Mouse (Mus musculus) hindbrain, embryonic 12.5 days (tissue): Measurements from ENCODE around the gene Sdk1. TPM values are rescaled to one million over a fixed set of nuclear protein-coding genes. Genes with fewer than 3 reads are reported as not detected.

Experiments
- ATAC-seq: fragments of 200-750 bp; cut with Nextera tagmentation; 2 replicates; pipeline ENCODE4 v1.8.0; 2017; ENCODE audit warnings: moderate TSS enrichment; ENCODE audit not compliant: low FRiP score
- H3K27ac ChIP-seq: fragments of 300-500 bp; sonication (generic); 2 replicates; pipeline ENCODE4 v1.5.1; 2016; ENCODE audit warnings: mild to moderate bottlenecking
- H3K27me3 ChIP-seq: fragments of 300-500 bp; sonication (generic); 2 replicates; pipeline ENCODE4 v1.6.1; 2016; ENCODE audit warnings: mild to moderate bottlenecking
- H3K36me3 ChIP-seq: fragments of 300-500 bp; sonication (generic); 2 replicates; pipeline ENCODE4 v1.6.1; 2016; ENCODE audit warnings: mild to moderate bottlenecking
- H3K4me1 ChIP-seq: fragments of 300-500 bp; sonication (generic); 2 replicates; pipeline ENCODE4 v1.6.1; 2016
- H3K4me2 ChIP-seq: fragments of 300-500 bp; sonication (generic); replicated peaks from 2 replicates; pipeline ENCODE4 v1.6.1; 2016; ENCODE audit warnings: mild to moderate bottlenecking
- H3K4me3 ChIP-seq: fragments of 300-500 bp; sonication (generic); 2 replicates; pipeline ENCODE4 v1.5.1; 2016; ENCODE audit warnings: mild to moderate bottlenecking
- H3K9ac ChIP-seq: fragments of 300-500 bp; sonication (generic); 2 replicates; pipeline ENCODE4 v1.6.1; 2016; ENCODE audit warnings: mild to moderate bottlenecking, moderate library complexity
- H3K9me3 ChIP-seq: fragments of 300-500 bp; sonication (generic); replicated peaks from 2 replicates; pipeline ENCODE4 v1.6.1; 2016; ENCODE audit warnings: mild to moderate bottlenecking
- WGBS: fragments of 180-500 bp; shearing (Covaris S2); methylation state at CpG from one replicate; pipeline ENCODE4 v1.1.7; 2016; 5-methylcytosine and 5-hydroxymethylcytosine counted together
- polyA plus RNA-seq: library from polyadenylated mRNA; unstranded; fragments of >200 nt; fragmentation: Nextera tagmentation; extraction: Ambion mirVana; gene quantifications from 2 replicates; pipeline ENCODE4 v1.2.1, GENCODE M21; 2016

Sdk1 gene
- polyA plus RNA-seq, 1 experiment from 2014 or later, result 3.5 TPM

DNA sequence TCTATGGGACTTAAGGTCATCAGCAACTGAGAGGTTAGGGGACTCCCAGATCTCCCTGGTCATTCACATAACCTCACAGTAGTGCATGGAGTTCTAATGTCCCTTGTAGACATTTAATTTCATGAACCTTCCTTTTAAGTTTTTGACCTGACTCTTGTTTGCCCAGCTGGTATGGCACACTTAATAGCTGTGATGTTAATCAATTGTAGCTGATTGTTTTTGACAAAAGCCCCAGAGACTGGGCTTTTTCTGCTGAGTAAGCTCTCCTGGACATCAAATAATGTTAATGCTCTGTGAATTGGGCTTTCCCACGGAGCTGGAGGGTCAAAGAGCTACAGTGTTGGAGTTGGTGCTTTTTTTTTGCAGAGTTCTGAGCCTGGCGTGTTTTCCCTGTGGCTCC lies 121.4 kb downstream of the Sdk1 start:
- Histone ChIP-seq H3K27ac (no peak overlapping the region), H3K4me2 (no peak overlapping the region), H3K9me3 (no peaks in the 10 kb centered on the region), H3K36me3 (no peaks in the 10 kb centered on the region), H3K9ac (no peak overlapping the region), H3K4me1 (peaks cover 4% of the 10 kb centered on the region; the same call in 1 of the 2 replicates), H3K4me3 (no peak overlapping the region), H3K27me3 (no peaks in the 10 kb centered on the region)
- ATAC-seq, result no peak
- 19% methylated on average over 2 of the region's 2 CpGs for WGBS

DNA sequence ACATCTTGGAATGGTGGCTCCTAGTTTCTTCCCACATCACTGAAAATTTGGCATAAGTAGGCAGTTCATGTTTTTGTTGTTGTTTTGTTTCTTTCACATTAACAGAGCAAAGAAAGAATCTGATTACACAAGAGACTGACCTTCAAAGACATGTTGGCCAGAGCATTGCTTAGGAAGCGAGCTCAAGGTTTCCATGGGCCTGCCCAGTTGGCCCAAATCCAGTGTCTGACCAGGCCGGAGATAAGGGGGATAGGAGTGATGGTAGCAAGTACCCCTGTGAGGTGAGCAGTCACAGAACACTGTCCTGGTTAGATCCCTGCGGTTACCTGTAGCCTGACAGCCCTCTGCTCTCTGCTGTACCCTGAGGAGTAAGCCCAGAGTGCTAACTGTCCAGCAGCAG lies 122.7 kb downstream of the Sdk1 start:
- Histone ChIP-seq H3K36me3 (no peaks in the 10 kb centered on the region), H3K9me3 (no peaks in the 10 kb centered on the region), H3K4me3 (no peak overlapping the region), H3K27ac (no peak overlapping the region), H3K4me1 (peaks cover 4% of the 10 kb centered on the region; the same call in 1 of the 2 replicates), H3K9ac (no peak overlapping the region), H3K4me2 (no peak overlapping the region), H3K27me3 (no peaks in the 10 kb centered on the region)
- no peak for ATAC-seq
- 79% methylated on average over 3 of the region's 3 CpGs for WGBS

DNA sequence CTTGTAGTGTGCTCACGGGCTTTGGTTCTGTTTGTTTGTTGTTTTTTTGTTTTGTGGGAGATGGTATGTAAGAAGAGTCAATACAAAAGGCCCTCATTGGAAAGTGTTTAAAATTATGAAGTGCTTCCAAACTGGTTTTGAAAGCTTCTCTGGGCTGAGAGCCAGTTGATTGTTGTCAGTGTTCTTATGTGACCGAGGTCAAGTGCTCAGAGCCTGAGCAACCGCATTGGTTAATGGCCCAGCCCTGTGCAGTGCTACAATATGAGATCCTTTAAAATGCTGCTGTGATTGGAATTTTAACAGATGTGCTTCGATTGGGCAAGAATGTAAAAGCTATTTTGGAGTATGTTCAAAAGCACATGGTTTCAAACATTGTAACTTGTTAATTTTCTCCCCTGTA lies 127.3 kb downstream of the Sdk1 start:
- H3K4me3 ChIP-seq, result no peak overlapping the region
- no peak for ATAC-seq
- H3K4me1 ChIP-seq, result no peaks in the 10 kb centered on the region
- no peaks in the 10 kb centered on the region for H3K9me3 ChIP-seq
- no peak overlapping the region for H3K9ac ChIP-seq
- H3K27me3 ChIP-seq, result no peaks in the 10 kb centered on the region
- no peaks in the 10 kb centered on the region for H3K36me3 ChIP-seq
- H3K27ac ChIP-seq, result no peak overlapping the region
- no peak overlapping the region for H3K4me2 ChIP-seq
- WGBS, result 69% methylated on average over 4 of the region's 4 CpGs

DNA sequence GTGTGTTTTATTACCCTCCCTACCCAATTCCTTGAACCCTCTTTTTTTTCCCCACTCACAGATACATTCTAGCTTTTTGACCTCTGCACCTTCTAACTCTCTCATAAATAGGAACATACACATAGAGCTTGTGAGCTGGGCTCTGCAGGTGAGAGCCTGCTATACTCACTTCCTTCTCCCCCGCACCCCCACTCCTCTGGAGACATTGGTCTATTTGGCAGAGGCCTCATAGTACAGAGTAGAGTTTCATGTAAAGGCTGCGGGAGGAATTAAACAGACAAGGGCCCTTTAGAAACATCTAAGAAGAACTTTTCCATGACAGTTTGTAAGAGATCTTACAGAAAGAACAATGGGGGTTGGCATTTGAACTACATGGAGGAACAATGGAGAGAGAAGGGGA lies 133.5 kb downstream of the Sdk1 start:
- Histone ChIP-seq H3K4me3 (no peak overlapping the region), H3K27me3 (no peaks in the 10 kb centered on the region), H3K36me3 (no peaks in the 10 kb centered on the region), H3K4me1 (peaks cover 8% of the 10 kb centered on the region), H3K9ac (no peak overlapping the region), H3K9me3 (no peaks in the 10 kb centered on the region), H3K4me2 (no peak overlapping the region), H3K27ac (no peak overlapping the region)
- 52% methylated on average over 2 of the region's 2 CpGs for WGBS
- ATAC-seq, result no peak

DNA sequence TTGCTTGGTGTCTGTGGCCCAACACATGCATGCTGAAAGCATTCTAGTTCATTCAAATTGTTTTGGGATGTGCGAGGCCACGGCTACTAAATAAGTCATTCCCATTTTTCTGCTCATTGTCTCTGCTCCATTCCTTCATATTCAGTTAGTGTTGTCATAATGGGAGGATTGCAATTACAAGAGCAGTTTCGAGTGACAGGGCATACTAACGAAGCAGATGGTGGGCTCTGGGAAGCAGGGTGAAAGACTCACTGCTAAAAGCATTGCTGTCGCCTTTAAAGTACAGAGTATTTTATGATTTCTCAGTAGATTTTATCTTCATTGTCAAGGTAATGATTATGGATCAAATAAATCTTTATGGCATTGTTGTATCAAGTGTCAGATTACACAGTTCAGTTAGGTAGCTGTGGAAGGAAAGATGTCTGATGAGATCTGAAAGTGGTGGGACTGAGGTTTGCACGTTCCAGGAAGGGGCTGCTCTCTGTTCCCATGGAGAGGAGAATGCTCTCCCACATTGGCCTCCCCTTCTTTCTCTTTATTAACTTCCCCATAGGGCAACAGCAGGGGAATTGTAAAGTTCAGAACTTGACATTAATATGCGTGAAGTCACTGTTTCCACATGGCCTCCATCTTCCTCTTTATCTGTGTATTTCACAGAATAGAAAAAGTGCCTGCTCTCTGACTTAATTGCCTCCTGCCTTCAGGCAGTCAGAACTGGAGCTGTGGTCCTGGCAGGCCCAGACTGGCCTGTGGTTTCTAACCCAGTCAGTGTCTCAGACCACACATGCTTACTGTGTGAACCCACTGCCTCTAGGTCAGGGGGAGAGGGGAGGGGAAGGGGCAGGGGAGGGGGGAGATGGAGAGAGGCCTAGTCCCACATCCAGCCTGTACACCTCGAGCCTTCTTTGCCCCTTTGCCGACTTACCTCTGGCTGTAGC lies 138.8 kb downstream of the Sdk1 start:
- H3K27ac ChIP-seq, result peak overlapping the region; percentile 67
- no peaks in the 10 kb centered on the region for H3K9me3 ChIP-seq
- H3K36me3 ChIP-seq, result no peaks in the 10 kb centered on the region
- no peak overlapping the region for H3K4me2 ChIP-seq
- H3K9ac ChIP-seq, result 0 out of 2 replicates have a peak overlapping the region, but pooled peaks have one; percentile 32
- 48% methylated on average over 9 of the region's 9 CpGs for WGBS
- ATAC-seq, result peak; percentile 63
- H3K4me1 ChIP-seq, result peaks cover 17% of the 10 kb centered on the region
- H3K27me3 ChIP-seq, result no peaks in the 10 kb centered on the region
- no peak overlapping the region for H3K4me3 ChIP-seq

DNA sequence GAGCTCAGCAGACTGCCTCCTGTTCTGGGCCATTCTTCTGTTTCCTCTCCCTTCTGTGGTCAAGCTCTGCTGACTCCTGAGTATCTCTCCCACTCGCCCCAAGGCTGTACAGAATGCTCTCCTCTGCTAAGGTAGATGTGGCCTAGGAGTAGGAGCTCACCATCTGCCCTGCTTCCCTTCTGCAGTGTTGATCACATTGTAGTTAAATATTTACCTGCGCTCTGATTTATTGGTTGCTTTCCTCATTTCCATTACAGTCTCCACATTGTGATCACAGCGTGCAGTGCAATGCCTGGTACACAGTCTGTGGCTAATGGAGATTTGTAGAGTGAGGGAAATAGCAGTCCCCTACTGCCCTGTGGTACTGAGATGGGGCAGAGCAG lies 139.5 kb downstream of the Sdk1 start:
- WGBS, result 64% methylated on average over 3 of the region's 3 CpGs
- Histone ChIP-seq H3K4me1 (peaks cover 17% of the 10 kb centered on the region), H3K36me3 (no peaks in the 10 kb centered on the region), H3K9me3 (no peaks in the 10 kb centered on the region), H3K4me2 (no peak overlapping the region), H3K9ac (0 out of 2 replicates have a peak overlapping the region, but pooled peaks have one; percentile 32), H3K4me3 (no peak overlapping the region), H3K27ac (peak overlapping the region; percentile 67), H3K27me3 (no peaks in the 10 kb centered on the region)
- peak; percentile 35; the same call in 1 of the 2 replicates for ATAC-seq

DNA sequence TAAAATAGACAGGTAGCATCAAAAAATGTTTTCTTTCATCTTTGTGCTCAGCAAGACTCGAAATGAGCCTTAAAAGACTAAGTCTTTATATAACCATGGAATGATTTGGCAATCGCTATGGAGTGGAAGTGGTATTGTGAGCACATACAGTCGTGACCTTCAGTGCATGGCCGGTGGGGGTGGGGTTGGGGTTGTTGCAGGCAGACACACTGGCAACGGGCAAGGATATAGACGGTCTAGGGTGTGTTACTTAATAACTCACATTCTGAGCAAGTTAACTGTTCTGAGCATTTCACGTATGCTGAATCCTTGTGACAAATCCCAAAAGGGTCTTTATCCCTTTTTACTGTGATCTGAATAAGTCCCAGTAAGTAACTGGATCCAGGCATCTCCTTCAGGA lies 140.3 kb downstream of the Sdk1 start:
- no peak overlapping the region for H3K27ac ChIP-seq
- no peak overlapping the region for H3K4me2 ChIP-seq
- 88% methylated on average over 7 of the region's 7 CpGs for WGBS
- no peak overlapping the region for H3K9ac ChIP-seq
- 0 out of 2 replicates have a peak, but pooled peaks cover 2% of the 10 kb centered on the region for H3K9me3 ChIP-seq
- ATAC-seq, result no peak
- H3K27me3 ChIP-seq, result no peaks in the 10 kb centered on the region
- H3K36me3 ChIP-seq, result no peaks in the 10 kb centered on the region
- H3K4me3 ChIP-seq, result no peak overlapping the region
- peaks cover 17% of the 10 kb centered on the region for H3K4me1 ChIP-seq

DNA sequence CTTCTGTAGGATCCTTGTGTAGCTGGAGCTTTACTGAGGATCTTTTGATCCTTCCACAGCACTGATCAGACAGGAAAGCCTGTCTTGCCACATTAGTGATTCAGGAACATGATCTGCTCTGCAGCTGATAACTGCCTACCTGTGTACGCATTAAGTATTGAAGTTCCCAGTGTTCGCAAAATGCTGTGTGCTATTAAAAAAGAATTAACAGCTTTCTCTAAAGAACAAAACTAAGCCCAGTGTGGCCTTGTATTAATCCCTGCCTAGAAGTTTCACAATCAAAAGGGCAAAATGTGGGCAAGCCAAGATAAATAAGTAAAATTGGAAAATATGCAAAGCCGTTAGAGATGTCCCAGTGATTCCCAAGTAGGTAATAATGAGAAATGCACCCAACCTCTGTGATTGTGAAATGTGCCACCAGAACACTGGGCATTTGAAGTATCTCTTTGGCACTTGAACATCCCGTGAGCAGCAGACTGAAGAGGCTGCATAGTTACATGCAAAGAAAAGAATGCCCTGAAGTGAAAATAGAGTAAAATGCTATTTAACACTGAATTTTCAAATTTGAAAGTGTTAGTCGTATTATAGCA lies 141.1 kb downstream of the Sdk1 start:
- 0 out of 2 replicates have a peak, but pooled peaks cover 2% of the 10 kb centered on the region for H3K9me3 ChIP-seq
- ATAC-seq, result no peak
- 90% methylated on average over 5 of the region's 5 CpGs for WGBS

DNA sequence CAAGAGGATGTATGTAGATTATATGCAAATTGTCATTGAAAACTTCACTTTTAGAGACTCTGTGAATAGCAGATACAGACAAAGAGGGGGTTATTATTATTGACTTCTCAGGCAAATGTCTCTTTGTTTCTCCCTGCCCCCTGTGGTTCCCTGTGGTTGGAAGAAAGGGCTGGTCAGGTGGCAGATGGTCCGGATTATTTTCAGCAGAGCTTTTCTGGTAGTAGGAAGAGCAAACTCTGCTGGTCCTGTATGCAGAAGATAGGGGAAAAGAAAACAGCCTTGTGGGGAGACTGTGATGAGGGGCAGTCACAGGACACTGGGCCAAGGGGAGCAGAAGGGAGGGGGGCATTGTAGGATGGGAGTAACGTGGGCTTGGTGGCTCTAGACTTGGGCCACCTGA lies 147.2 kb downstream of the Sdk1 start:
- WGBS, result 25% methylated on average over 2 of the region's 2 CpGs
- H3K4me2 ChIP-seq, result no peak overlapping the region
- 0 out of 2 replicates have a peak, but pooled peaks cover 2% of the 10 kb centered on the region for H3K9me3 ChIP-seq
- no peak for ATAC-seq
- no peak overlapping the region for H3K9ac ChIP-seq
- H3K4me3 ChIP-seq, result no peak overlapping the region
- H3K27ac ChIP-seq, result no peak overlapping the region
- H3K4me1 ChIP-seq, result peaks cover 7% of the 10 kb centered on the region; the same call in 1 of the 2 replicates
- H3K36me3 ChIP-seq, result no peaks in the 10 kb centered on the region
- no peaks in the 10 kb centered on the region for H3K27me3 ChIP-seq

More for the DNA sequence above, 141.1 kb downstream of the Sdk1 start:
- H3K27me3 ChIP-seq, result no peaks in the 10 kb centered on the region
- no peak overlapping the region for H3K27ac ChIP-seq
- no peaks in the 10 kb centered on the region for H3K36me3 ChIP-seq
- H3K4me2 ChIP-seq, result no peak overlapping the region
- H3K4me3 ChIP-seq, result no peak overlapping the region
- H3K4me1 ChIP-seq, result peaks cover 17% of the 10 kb centered on the region
- no peak overlapping the region for H3K9ac ChIP-seq

DNA sequence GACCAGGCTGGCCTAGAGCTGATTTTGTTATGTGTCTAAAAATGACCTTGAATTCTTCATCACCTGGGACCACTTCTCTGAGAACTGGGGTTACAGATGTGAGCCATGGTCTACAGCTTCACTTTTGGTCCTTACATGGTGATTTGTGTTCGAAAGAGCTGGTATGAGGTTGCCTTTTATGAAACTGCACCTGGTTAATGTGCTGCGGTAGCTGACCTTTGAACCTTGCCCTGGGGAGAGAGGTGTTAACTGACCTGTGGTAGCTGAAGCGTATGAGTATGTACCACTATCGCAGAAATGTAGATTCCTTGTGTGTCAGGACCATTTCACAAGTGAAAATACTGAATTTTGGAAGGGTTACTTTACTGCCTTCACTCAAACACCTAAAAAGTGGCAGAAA lies 149.3 kb downstream of the Sdk1 start:
- Histone ChIP-seq H3K4me1 (peaks cover 7% of the 10 kb centered on the region; the same call in 1 of the 2 replicates), H3K36me3 (no peaks in the 10 kb centered on the region), H3K27ac (no peak overlapping the region), H3K9me3 (0 out of 2 replicates have a peak, but pooled peaks cover 2% of the 10 kb centered on the region), H3K27me3 (no peaks in the 10 kb centered on the region), H3K9ac (no peak overlapping the region), H3K4me3 (no peak overlapping the region), H3K4me2 (no peak overlapping the region)
- 68% methylated on average over 4 of the region's 4 CpGs for WGBS
- no peak for ATAC-seq

DNA sequence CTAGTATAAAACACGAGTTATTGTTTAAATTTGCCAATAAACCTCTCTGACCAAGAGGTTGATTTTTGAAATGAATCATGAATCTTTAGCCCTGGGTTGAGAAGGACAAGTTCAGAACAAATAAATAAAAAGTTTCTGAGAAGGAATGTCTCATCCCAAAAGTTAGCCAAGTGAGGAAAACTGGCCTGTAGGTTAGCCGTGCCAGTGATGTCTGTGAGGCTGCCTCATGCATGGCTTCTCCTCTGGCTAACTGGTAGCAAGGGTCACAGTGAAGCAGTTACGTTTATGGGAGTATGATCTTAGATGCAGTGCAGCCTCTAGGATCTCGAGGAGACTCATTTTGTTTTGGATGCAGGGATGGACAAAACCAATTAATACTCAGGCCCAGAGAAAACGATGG lies 149.9 kb downstream of the Sdk1 start:
- Histone ChIP-seq H3K9ac (no peak overlapping the region), H3K9me3 (0 out of 2 replicates have a peak, but pooled peaks cover 2% of the 10 kb centered on the region), H3K27me3 (no peaks in the 10 kb centered on the region), H3K36me3 (no peaks in the 10 kb centered on the region), H3K4me2 (no peak overlapping the region), H3K4me1 (peaks cover 7% of the 10 kb centered on the region; the same call in 1 of the 2 replicates), H3K4me3 (no peak overlapping the region), H3K27ac (no peak overlapping the region)
- no peak for ATAC-seq
- 76% methylated on average over 5 of the region's 5 CpGs for WGBS

DNA sequence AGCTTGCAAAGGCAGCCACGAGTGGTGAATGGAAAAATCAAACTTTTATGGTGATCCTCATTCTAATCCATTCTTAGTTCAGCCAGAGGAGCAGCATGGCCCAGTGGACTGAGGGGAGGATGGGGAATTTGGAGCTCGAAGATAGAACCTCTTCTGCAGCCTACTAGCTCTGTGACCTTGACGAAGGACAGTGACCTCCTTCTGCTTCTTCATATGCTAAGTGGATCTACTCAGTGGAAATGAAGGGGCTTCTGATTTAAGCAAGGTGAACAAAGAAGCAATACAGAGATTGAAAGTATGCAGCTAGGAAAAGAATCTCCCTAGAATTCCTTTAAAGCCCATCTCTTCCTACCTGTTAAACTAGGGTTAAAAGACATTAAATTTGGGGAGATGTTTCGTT lies 152.6 kb downstream of the Sdk1 start:
- Histone ChIP-seq H3K27me3 (no peaks in the 10 kb centered on the region), H3K9ac (no peak overlapping the region), H3K4me1 (peaks cover 2% of the 10 kb centered on the region; the same call in 1 of the 2 replicates), H3K27ac (no peak overlapping the region), H3K4me3 (no peak overlapping the region), H3K4me2 (no peak overlapping the region), H3K36me3 (no peaks in the 10 kb centered on the region), H3K9me3 (no peaks in the 10 kb centered on the region)
- WGBS, result 81% methylated on average over 4 of the region's 4 CpGs
- ATAC-seq, result no peak
